ENCODE assay signal across 28 mouse cellular contexts in genomic region chr3:107511416-107511815, GRCm38 (mm10). TPM values are rescaled to one million over a fixed set of nuclear protein-coding genes. Genes with fewer than 3 reads are reported as not detected.
"Had no signal": no experiment of that assay in that cellular context is flagged by ENCODE, and none has a peak within 500 bp of the region (broad histone marks: within the 10 kb centered on the region; RNA-seq: fewer than 3 reads in every experiment).

No protein-coding gene starts in this region.

- H3K4me2 ChIP-seq: heart, embryonic 12.5 days; hindbrain, embryonic 12.5 days; hindbrain, embryonic 14.5 days; intestine, embryonic 15.5 days; limb, embryonic 13.5 days; limb, embryonic 15.5 days; liver, embryonic 12.5 days had no signal

- H3K4me3 ChIP-seq: gastrocnemius, adult 2 months; heart, embryonic 10.5 days; heart, embryonic 12.5 days; hindbrain, embryonic 10.5 days; hindbrain, embryonic 12.5 days; intestine, embryonic 15.5 days; limb, embryonic 13.5 days; limb, embryonic 15.5 days; liver, embryonic 12.5 days had no signal

- H3K36me3 ChIP-seq: heart, embryonic 10.5 days; heart, embryonic 12.5 days; hindbrain, embryonic 10.5 days; hindbrain, embryonic 12.5 days; intestine, embryonic 15.5 days; limb, embryonic 13.5 days; limb, embryonic 15.5 days; liver, embryonic 12.5 days had no signal

- H3K27ac ChIP-seq: gastrocnemius, adult 2 months; heart, embryonic 10.5 days; hindbrain, embryonic 10.5 days; hindbrain, embryonic 12.5 days; hindbrain, embryonic 14.5 days; intestine, embryonic 15.5 days; limb, embryonic 13.5 days; limb, embryonic 15.5 days; liver, embryonic 12.5 days; liver, embryonic 14.5 days had no signal

- DNase-seq: gastrocnemius, adult 2 months; gastrocnemius, postnatal 10 days; gastrocnemius, postnatal 25 days; heart, adult 18-20 months; heart, postnatal 10 days; heart, postnatal 4 days; kidney, adult 18-20 months; kidney, adult 9 months; kidney, postnatal 25 days; layer of hippocampus, adult 9-11 months; layer of hippocampus, postnatal 36 days; left cerebral cortex, postnatal 4 days had no signal

- H3K9ac ChIP-seq: heart, embryonic 12.5 days; hindbrain, embryonic 12.5 days; hindbrain, embryonic 14.5 days; intestine, embryonic 15.5 days; limb, embryonic 13.5 days; limb, embryonic 15.5 days; liver, embryonic 12.5 days; liver, embryonic 14.5 days had no signal

- H3K9me3 ChIP-seq: heart, embryonic 10.5 days; heart, embryonic 12.5 days; hindbrain, embryonic 10.5 days; hindbrain, embryonic 12.5 days; intestine, embryonic 15.5 days; limb, embryonic 13.5 days; limb, embryonic 15.5 days; liver, embryonic 12.5 days had no signal

- H3K4me1 ChIP-seq: intestine, embryonic 15.5 days; liver, embryonic 12.5 days had no signal

- ATAC-seq: hindbrain, embryonic 16.5 days; inflammation-experienced regulatory T-cells, adult 6 months; intestine, embryonic 15.5 days; intestine, postnatal 0 days; liver, embryonic 12.5 days had no signal

RNA-seq across cellular contexts. Expression of gene Slc6a17, which starts 6.4 kb away (rescaled TPM):
- polyA plus RNA-seq: inflammation-experienced regulatory T-cells, adult 6 months had no signal

RNA-seq across cellular contexts. Expression of gene Ubl4b, which starts 43.5 kb away (rescaled TPM):
- polyA plus RNA-seq: heart, embryonic 12.5 days; heart, embryonic 14.5 days; hindbrain, embryonic 10.5 days; hindbrain, embryonic 12.5 days; hindbrain, embryonic 14.5 days; hindbrain, embryonic 16.5 days; inflammation-experienced regulatory T-cells, adult 6 months; intestine, embryonic 15.5 days; intestine, postnatal 0 days; kidney, embryonic 16.5 days; limb, embryonic 15.5 days; liver, adult 2 months; liver, embryonic 12.5 days; liver, embryonic 14.5 days had no signal

RNA-seq across cellular contexts. Expression of gene Kcnc4, which starts 52.1 kb away (rescaled TPM):
- polyA plus RNA-seq: inflammation-experienced regulatory T-cells, adult 6 months; liver, embryonic 12.5 days; liver, embryonic 14.5 days had no signal
